Mouse (Mus musculus): ENCODE measurements around the gene Brd1. TPM values are rescaled to one million over a fixed set of nuclear protein-coding genes. Genes with fewer than 3 reads are reported as not detected.
"Not testable (repeated sequence)": the region's sequence is repeated elsewhere in the genome, so short reads cannot be mapped to it uniquely, and the experiment has no call there.

Gene Brd1
- polyA plus RNA-seq, 1 experiment from 2014 or later: 23.6 TPM

- peak; percentile 81 for ATAC-seq (replicated peaks; ENCODE audit: low FRiP score, low TSS enrichment, low read depth)
- WGBS: 1% methylated on average over 98 of the region's 119 CpGs
These were observed 17.8 kb upstream of the Brd1 start, which contains the start of gene Zbed4 for GRCm38 (mm10) chr15:88751564-88752402. Gene Zbed4 (plus strand): TSS chr15:88751660.

GRCm38 (mm10) chr15:88750677-88751563 lies 16.9 kb upstream of the Brd1 start:
- Histone ChIP-seq H3K4me2 (ENCODE audit: low read length) (peak overlapping the region; percentile 66), H3K27ac (ENCODE audit: low read depth) (peak overlapping the region; percentile 87), H3K4me3 (ENCODE audit: low read depth, low read length) (peak overlapping the region; percentile 63), H3K9me3 (ENCODE audit: control insufficient read depth, low read length) (no peaks in the 10 kb centered on the region), H3K9ac (ENCODE audit: low read length) (peak overlapping the region; percentile 53), H3K36me3 (ENCODE audit: control insufficient read depth, insufficient read depth, low read length) (peaks cover 7% of the 10 kb centered on the region; the same call in 1 of the 2 replicates), H3K4me1 (replicated peaks; ENCODE audit: control insufficient read depth, insufficient read depth, low read length) (peaks cover 11% of the 10 kb centered on the region; the same call in 1 of the 2 replicates), H3K27me3 (replicated peaks; ENCODE audit: control insufficient read depth, insufficient read depth, low read length) (no peaks in the 10 kb centered on the region)
- ATAC-seq (replicated peaks; ENCODE audit: low FRiP score, low TSS enrichment, low read depth): peak; percentile 98
- 6% methylated on average over 54 of the region's 54 CpGs for WGBS
- DNase-seq (ENCODE audit: low spot score): peak; percentile 96

More at GRCm38 (mm10) chr15:88751564-88752402, 17.8 kb upstream of the Brd1 start, which contains the start of gene Zbed4:
- H3K9ac ChIP-seq (ENCODE audit: low read length): peak within 1 kb of the TSS; percentile 68
- no peaks in the 10 kb centered on the region for H3K27me3 ChIP-seq (replicated peaks; ENCODE audit: control insufficient read depth, insufficient read depth, low read length)
- peaks cover 11% of the 10 kb centered on the region; the same call in 1 of the 2 replicates for H3K4me1 ChIP-seq (replicated peaks; ENCODE audit: control insufficient read depth, insufficient read depth, low read length)
- H3K9me3 ChIP-seq (ENCODE audit: control insufficient read depth, low read length): no peaks in the 10 kb centered on the region
- H3K36me3 ChIP-seq (ENCODE audit: control insufficient read depth, insufficient read depth, low read length): peaks cover 7% of the 10 kb centered on the region; the same call in 1 of the 2 replicates
- H3K27ac ChIP-seq (ENCODE audit: low read depth): peak within 1 kb of the TSS; percentile 87
- peak within 1 kb of the TSS; percentile 63 for H3K4me3 ChIP-seq (ENCODE audit: low read depth, low read length)
- H3K4me2 ChIP-seq (ENCODE audit: low read length): peak within 1 kb of the TSS; percentile 66
- peak; percentile 81 for DNase-seq (ENCODE audit: low spot score)

GRCm38 (mm10) chr15:88750032-88750431 lies 16.0 kb upstream of the Brd1 start:
- H3K4me3 ChIP-seq (ENCODE audit: low read depth, low read length): no peak overlapping the region
- H3K27me3 ChIP-seq (replicated peaks; ENCODE audit: control insufficient read depth, insufficient read depth, low read length): no peaks in the 10 kb centered on the region
- no peak overlapping the region for H3K4me2 ChIP-seq (ENCODE audit: low read length)
- H3K4me1 ChIP-seq (replicated peaks; ENCODE audit: control insufficient read depth, insufficient read depth, low read length): peaks cover 11% of the 10 kb centered on the region; the same call in 1 of the 2 replicates
- WGBS: 85% methylated on average over 10 of the region's 10 CpGs
- H3K27ac ChIP-seq (ENCODE audit: low read depth): no peak overlapping the region
- peaks cover 3% of the 10 kb centered on the region; the same call in 1 of the 2 replicates for H3K36me3 ChIP-seq (ENCODE audit: control insufficient read depth, insufficient read depth, low read length)
- DNase-seq (ENCODE audit: low spot score): no peak
- no peaks in the 10 kb centered on the region for H3K9me3 ChIP-seq (ENCODE audit: control insufficient read depth, low read length)
- ATAC-seq (replicated peaks; ENCODE audit: low FRiP score, low TSS enrichment, low read depth): no peak
- no peak overlapping the region for H3K9ac ChIP-seq (ENCODE audit: low read length)

- peaks cover 11% of the 10 kb centered on the region; the same call in 1 of the 2 replicates for H3K4me1 ChIP-seq (replicated peaks; ENCODE audit: control insufficient read depth, insufficient read depth, low read length)
- H3K4me3 ChIP-seq (ENCODE audit: low read depth, low read length); DNase-seq (ENCODE audit: low spot score); H3K9ac ChIP-seq (ENCODE audit: low read length); H3K4me2 ChIP-seq (ENCODE audit: low read length); ATAC-seq (replicated peaks; ENCODE audit: low FRiP score, low TSS enrichment, low read depth); H3K27ac ChIP-seq (ENCODE audit: low read depth); H3K9me3 ChIP-seq (ENCODE audit: control insufficient read depth, low read length); H3K27me3 ChIP-seq (replicated peaks; ENCODE audit: control insufficient read depth, insufficient read depth, low read length); H3K36me3 ChIP-seq (ENCODE audit: control insufficient read depth, insufficient read depth, low read length): not testable (repeated sequence)
- WGBS: 94% methylated on average over 8 of the region's 8 CpGs
These were observed 15.6 kb upstream of the Brd1 start for GRCm38 (mm10) chr15:88749617-88750016.

GRCm38 (mm10) chr15:88745926-88746325 lies 11.9 kb upstream of the Brd1 start:
- Histone ChIP-seq H3K9ac (ENCODE audit: low read length) (no peak overlapping the region), H3K27ac (ENCODE audit: low read depth) (no peak overlapping the region), H3K4me3 (ENCODE audit: low read depth, low read length) (no peak overlapping the region), H3K9me3 (ENCODE audit: control insufficient read depth, low read length) (no peaks in the 10 kb centered on the region), H3K27me3 (replicated peaks; ENCODE audit: control insufficient read depth, insufficient read depth, low read length) (no peaks in the 10 kb centered on the region), H3K36me3 (ENCODE audit: control insufficient read depth, insufficient read depth, low read length) (no peaks in the 10 kb centered on the region), H3K4me2 (ENCODE audit: low read length) (no peak overlapping the region), H3K4me1 (replicated peaks; ENCODE audit: control insufficient read depth, insufficient read depth, low read length) (peaks cover 5% of the 10 kb centered on the region; the same call in 1 of the 2 replicates)
- no peak for ATAC-seq (replicated peaks; ENCODE audit: low FRiP score, low TSS enrichment, low read depth)
- DNase-seq (ENCODE audit: low spot score): no peak
- WGBS: 40% methylated on average over 3 of the region's 3 CpGs

- WGBS: 74% methylated on average over 3 of the region's 3 CpGs
- Histone ChIP-seq H3K27me3 (replicated peaks; ENCODE audit: control insufficient read depth, insufficient read depth, low read length) (no peaks in the 10 kb centered on the region), H3K4me2 (ENCODE audit: low read length) (no peak overlapping the region), H3K9me3 (ENCODE audit: control insufficient read depth, low read length) (no peaks in the 10 kb centered on the region), H3K27ac (ENCODE audit: low read depth) (no peak overlapping the region), H3K9ac (ENCODE audit: low read length) (no peak overlapping the region), H3K4me1 (replicated peaks; ENCODE audit: control insufficient read depth, insufficient read depth, low read length) (no peaks in the 10 kb centered on the region), H3K4me3 (ENCODE audit: low read depth, low read length) (no peak overlapping the region), H3K36me3 (ENCODE audit: control insufficient read depth, insufficient read depth, low read length) (no peaks in the 10 kb centered on the region)
- ATAC-seq (replicated peaks; ENCODE audit: low FRiP score, low TSS enrichment, low read depth) (no peak), DNase-seq (ENCODE audit: low spot score) (no peak)
These were observed 11.3 kb upstream of the Brd1 start for GRCm38 (mm10) chr15:88745347-88745746.

- WGBS: 86% methylated on average over 5 of the region's 5 CpGs
- ATAC-seq (replicated peaks; ENCODE audit: low FRiP score, low TSS enrichment, low read depth); H3K9me3 ChIP-seq (ENCODE audit: control insufficient read depth, low read length); H3K4me1 ChIP-seq (replicated peaks; ENCODE audit: control insufficient read depth, insufficient read depth, low read length); H3K27ac ChIP-seq (ENCODE audit: low read depth); H3K27me3 ChIP-seq (replicated peaks; ENCODE audit: control insufficient read depth, insufficient read depth, low read length); H3K9ac ChIP-seq (ENCODE audit: low read length); H3K4me2 ChIP-seq (ENCODE audit: low read length); H3K36me3 ChIP-seq (ENCODE audit: control insufficient read depth, insufficient read depth, low read length); H3K4me3 ChIP-seq (ENCODE audit: low read depth, low read length); DNase-seq (ENCODE audit: low spot score): not testable (repeated sequence)
These were observed 9.3 kb upstream of the Brd1 start for GRCm38 (mm10) chr15:88743371-88743770.

GRCm38 (mm10) chr15:88741366-88741765 lies 7.3 kb upstream of the Brd1 start:
- H3K4me2 ChIP-seq (ENCODE audit: low read length): no peak overlapping the region
- WGBS: 76% methylated on average over 6 of the region's 6 CpGs
- no peak for DNase-seq (ENCODE audit: low spot score)

More at GRCm38 (mm10) chr15:88741366-88741765, 7.3 kb upstream of the Brd1 start:
- H3K9me3 ChIP-seq (ENCODE audit: control insufficient read depth, low read length): no peaks in the 10 kb centered on the region
- no peak overlapping the region for H3K9ac ChIP-seq (ENCODE audit: low read length)
- H3K36me3 ChIP-seq (ENCODE audit: control insufficient read depth, insufficient read depth, low read length): no peaks in the 10 kb centered on the region
- H3K4me1 ChIP-seq (replicated peaks; ENCODE audit: control insufficient read depth, insufficient read depth, low read length): no peaks in the 10 kb centered on the region
- H3K4me3 ChIP-seq (ENCODE audit: low read depth, low read length): no peak overlapping the region
- no peak overlapping the region for H3K27ac ChIP-seq (ENCODE audit: low read depth)
- no peak for ATAC-seq (replicated peaks; ENCODE audit: low FRiP score, low TSS enrichment, low read depth)
- H3K27me3 ChIP-seq (replicated peaks; ENCODE audit: control insufficient read depth, insufficient read depth, low read length): no peaks in the 10 kb centered on the region
